Mouse (Mus musculus): ENCODE measurements around the gene Nfatc3.

- TF ChIP-seq CTCF (IDR thresholded peaks at IDR 0.05; ENCODE audit: borderline replicate concordance, insufficient read depth, low read depth, low read length) (no peak), POLR2A (IDR thresholded peaks at IDR 0.05; ENCODE audit: borderline replicate concordance, insufficient read depth, low read length) (no peak)
Measured at GRCm38 (mm10) chr8:106138616-106139015, 80.0 kb downstream of the Nfatc3 start.
